Mouse (Mus musculus): Measurements from ENCODE around the gene Msi2.

Msi2 gene

DNA sequence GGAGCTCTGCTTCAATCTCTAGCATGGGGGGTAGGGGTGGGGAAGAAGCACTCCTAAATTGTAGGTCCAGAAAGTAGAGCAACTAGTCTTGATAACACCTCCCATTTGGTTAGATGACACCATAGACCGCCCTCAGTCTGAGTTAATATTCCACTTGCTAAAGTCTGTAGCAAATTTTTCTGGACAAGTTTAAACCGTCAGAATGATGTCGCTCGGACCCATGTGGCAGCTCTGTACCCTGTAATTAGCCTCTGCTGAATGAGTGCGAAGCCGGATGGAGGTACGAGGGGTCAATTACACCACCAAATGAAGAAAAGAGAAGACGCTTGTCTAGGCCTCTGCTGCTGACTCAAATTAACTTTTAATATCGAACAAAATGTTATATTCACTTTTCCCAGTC is 92.3 kb downstream of the Msi2 start:
- TF ChIP-seq CTCF (conservative IDR thresholded peaks at IDR 0.05; ENCODE audit: low read length) (no peak), NANOG (IDR thresholded peaks at IDR 0.05; ENCODE audit: borderline replicate concordance, low read length) (no peak), POU5F1 (IDR thresholded peaks at IDR 0.05; ENCODE audit: borderline replicate concordance, low read length) (no peak)
- no peaks in the 10 kb centered on the region for H3K9me3 ChIP-seq (ENCODE audit: low read length)
- H3K27me3 ChIP-seq (ENCODE audit: insufficient read depth, low read length): no peaks in the 10 kb centered on the region
- peaks cover 97% of the 10 kb centered on the region for H3K4me1 ChIP-seq (replicated peaks; ENCODE audit: low read depth, low read length)
- H3K4me3 ChIP-seq (replicated peaks; ENCODE audit: low read length): peak overlapping the region; percentile 21; the same call in 1 of the 2 replicates
- H3K36me3 ChIP-seq (ENCODE audit: insufficient read depth, low read length): peaks cover 22% of the 10 kb centered on the region

DNA sequence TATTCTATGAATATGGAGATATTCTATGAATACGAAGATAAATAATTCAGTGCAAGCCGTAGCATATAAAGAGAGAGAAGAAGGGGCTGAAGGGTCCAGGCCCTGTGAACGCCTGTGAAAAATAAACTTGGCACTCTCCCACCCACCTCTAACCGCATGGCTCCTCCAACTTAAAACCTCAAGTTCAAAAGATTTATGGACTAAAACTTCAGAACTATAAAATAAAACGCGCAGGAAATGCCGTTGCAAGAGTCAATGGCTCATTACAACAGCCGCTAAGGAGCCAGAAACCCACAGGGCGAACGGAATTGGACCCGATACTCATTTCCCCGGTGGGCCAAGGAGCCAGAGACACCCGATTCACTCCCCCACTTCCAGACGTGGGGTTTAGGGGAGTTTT is 93.2 kb downstream of the Msi2 start:
- TF ChIP-seq CTCF (conservative IDR thresholded peaks at IDR 0.05; ENCODE audit: low read length) (no peak), POU5F1 (IDR thresholded peaks at IDR 0.05; ENCODE audit: borderline replicate concordance, low read length) (no peak), NANOG (IDR thresholded peaks at IDR 0.05; ENCODE audit: borderline replicate concordance, low read length) (no peak)
- H3K4me3 ChIP-seq (replicated peaks; ENCODE audit: low read length): peak overlapping the region; percentile 65
- peaks cover 96% of the 10 kb centered on the region for H3K4me1 ChIP-seq (replicated peaks; ENCODE audit: low read depth, low read length)
- H3K27me3 ChIP-seq (ENCODE audit: insufficient read depth, low read length): no peaks in the 10 kb centered on the region
- no peaks in the 10 kb centered on the region for H3K9me3 ChIP-seq (ENCODE audit: low read length)
- peaks cover 17% of the 10 kb centered on the region; the same call in 1 of the 2 replicates for H3K36me3 ChIP-seq (ENCODE audit: insufficient read depth, low read length)

DNA sequence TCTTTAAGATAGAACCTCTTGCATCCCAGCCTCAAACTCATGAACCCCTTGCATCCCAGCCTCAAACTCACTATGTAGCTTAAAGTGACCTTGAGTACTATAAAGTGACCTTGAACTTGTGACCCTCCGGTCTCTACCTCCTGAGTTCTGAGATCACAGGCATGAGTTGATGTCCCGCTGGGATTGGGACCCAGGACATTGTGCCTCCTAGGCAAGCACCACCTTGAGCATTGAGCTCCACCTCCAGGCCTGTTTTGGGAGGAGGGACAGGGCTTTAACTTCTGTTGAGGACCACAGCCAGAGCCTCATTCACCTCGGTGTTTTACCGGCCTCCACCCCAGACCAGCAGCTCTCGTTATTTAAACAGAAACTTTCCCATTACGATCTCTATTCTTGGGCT is 93.7 kb downstream of the Msi2 start:
- TF ChIP-seq NANOG (IDR thresholded peaks at IDR 0.05; ENCODE audit: borderline replicate concordance, low read length) (no peak), CTCF (conservative IDR thresholded peaks at IDR 0.05; ENCODE audit: low read length) (no peak), POU5F1 (IDR thresholded peaks at IDR 0.05; ENCODE audit: borderline replicate concordance, low read length) (no peak)
- H3K9me3 ChIP-seq (ENCODE audit: low read length): no peaks in the 10 kb centered on the region
- H3K27me3 ChIP-seq (ENCODE audit: insufficient read depth, low read length): no peaks in the 10 kb centered on the region
- H3K4me3 ChIP-seq (replicated peaks; ENCODE audit: low read length): peak overlapping the region; percentile 65
- H3K36me3 ChIP-seq (ENCODE audit: insufficient read depth, low read length): peaks cover 17% of the 10 kb centered on the region; the same call in 1 of the 2 replicates
- H3K4me1 ChIP-seq (replicated peaks; ENCODE audit: low read depth, low read length): peaks cover 96% of the 10 kb centered on the region

DNA sequence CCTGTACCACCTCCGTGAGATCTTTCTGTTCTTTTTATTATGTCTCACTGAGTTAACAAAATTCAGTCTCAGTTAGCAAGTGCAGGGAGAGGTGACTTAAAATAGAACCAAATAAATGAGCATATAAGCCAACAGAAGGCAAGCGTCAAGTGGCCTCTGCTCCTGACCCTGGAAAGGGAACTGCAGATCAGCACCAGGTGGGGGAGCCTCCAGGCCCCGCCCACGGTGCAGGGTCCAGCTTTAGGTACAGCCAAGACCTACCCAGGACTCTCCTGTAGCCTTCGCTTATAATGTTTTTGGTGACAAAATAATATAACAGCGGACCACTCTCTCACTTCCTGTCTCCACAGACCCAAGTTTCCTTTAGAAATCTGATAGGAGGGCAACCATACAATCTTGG is 94.6 kb downstream of the Msi2 start:
- Histone ChIP-seq H3K4me3 (replicated peaks; ENCODE audit: low read length) (0 out of 2 replicates have a peak overlapping the region, but pooled peaks have one; percentile 20), H3K36me3 (ENCODE audit: insufficient read depth, low read length) (peaks cover 17% of the 10 kb centered on the region; the same call in 1 of the 2 replicates), H3K9me3 (ENCODE audit: low read length) (no peaks in the 10 kb centered on the region), H3K27me3 (ENCODE audit: insufficient read depth, low read length) (no peaks in the 10 kb centered on the region), H3K4me1 (replicated peaks; ENCODE audit: low read depth, low read length) (peaks cover 96% of the 10 kb centered on the region)
- no peak for TF ChIP-seq CTCF (conservative IDR thresholded peaks at IDR 0.05; ENCODE audit: low read length)
- TF ChIP-seq POU5F1 (IDR thresholded peaks at IDR 0.05; ENCODE audit: borderline replicate concordance, low read length): no peak
- TF ChIP-seq NANOG (IDR thresholded peaks at IDR 0.05; ENCODE audit: borderline replicate concordance, low read length): no peak

DNA sequence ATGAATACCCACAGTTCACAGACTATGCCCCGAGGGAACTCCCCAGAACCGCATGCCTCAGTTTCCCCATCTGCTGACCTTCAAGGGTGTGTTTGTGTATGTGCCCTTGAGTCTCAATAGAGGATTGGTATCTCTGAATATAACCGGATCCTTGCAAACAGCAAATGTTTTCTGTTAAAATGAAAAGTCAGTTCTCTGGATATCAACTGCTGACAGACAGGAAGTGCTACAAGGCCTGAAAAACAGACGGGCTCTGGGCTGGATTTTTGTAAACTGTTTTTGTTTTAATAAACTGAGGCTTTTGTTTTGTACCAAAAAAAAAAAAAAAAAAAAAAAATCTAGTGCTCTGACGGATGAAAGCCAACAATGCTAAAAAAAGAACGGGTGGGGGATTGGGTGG is 95.8 kb downstream of the Msi2 start:
- peaks cover 95% of the 10 kb centered on the region for H3K4me1 ChIP-seq (replicated peaks; ENCODE audit: low read depth, low read length)
- no peaks in the 10 kb centered on the region for H3K27me3 ChIP-seq (ENCODE audit: insufficient read depth, low read length)
- no peaks in the 10 kb centered on the region for H3K9me3 ChIP-seq (ENCODE audit: low read length)
- no peak overlapping the region for H3K4me3 ChIP-seq (replicated peaks; ENCODE audit: low read length)
- no peak for TF ChIP-seq CTCF (conservative IDR thresholded peaks at IDR 0.05; ENCODE audit: low read length)
- peaks cover 17% of the 10 kb centered on the region; the same call in 1 of the 2 replicates for H3K36me3 ChIP-seq (ENCODE audit: insufficient read depth, low read length)

DNA sequence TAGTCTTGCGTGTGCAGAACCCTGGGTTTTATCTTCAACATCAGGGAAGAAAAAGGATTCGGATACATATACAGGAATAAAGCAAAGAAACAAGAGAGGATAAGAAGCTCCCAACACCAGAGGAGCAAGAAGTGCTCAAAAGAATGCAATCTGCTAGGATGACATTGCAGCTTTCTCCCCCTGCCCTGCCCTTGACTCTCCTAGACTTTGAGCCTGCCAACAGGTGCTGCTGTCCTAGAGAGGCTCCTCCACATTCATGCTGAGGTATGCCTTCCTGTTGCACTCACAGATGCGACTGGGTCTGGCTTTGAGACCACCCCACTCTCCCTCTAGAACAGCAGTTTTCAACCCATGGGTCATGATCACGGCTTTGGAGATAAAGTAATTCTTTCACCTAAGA is 96.5 kb downstream of the Msi2 start:
- H3K4me3 ChIP-seq (replicated peaks; ENCODE audit: low read length): peak overlapping the region; percentile 32; the same call in 1 of the 2 replicates
- TF ChIP-seq CTCF (conservative IDR thresholded peaks at IDR 0.05; ENCODE audit: low read length): no peak
- no peak for TF ChIP-seq NANOG (IDR thresholded peaks at IDR 0.05; ENCODE audit: borderline replicate concordance, low read length)
- no peak for TF ChIP-seq POU5F1 (IDR thresholded peaks at IDR 0.05; ENCODE audit: borderline replicate concordance, low read length)
- H3K4me1 ChIP-seq (replicated peaks; ENCODE audit: low read depth, low read length): peaks cover 95% of the 10 kb centered on the region
- no peaks in the 10 kb centered on the region for H3K9me3 ChIP-seq (ENCODE audit: low read length)
- peaks cover 16% of the 10 kb centered on the region; the same call in 1 of the 2 replicates for H3K36me3 ChIP-seq (ENCODE audit: insufficient read depth, low read length)
- H3K27me3 ChIP-seq (ENCODE audit: insufficient read depth, low read length): no peaks in the 10 kb centered on the region

DNA sequence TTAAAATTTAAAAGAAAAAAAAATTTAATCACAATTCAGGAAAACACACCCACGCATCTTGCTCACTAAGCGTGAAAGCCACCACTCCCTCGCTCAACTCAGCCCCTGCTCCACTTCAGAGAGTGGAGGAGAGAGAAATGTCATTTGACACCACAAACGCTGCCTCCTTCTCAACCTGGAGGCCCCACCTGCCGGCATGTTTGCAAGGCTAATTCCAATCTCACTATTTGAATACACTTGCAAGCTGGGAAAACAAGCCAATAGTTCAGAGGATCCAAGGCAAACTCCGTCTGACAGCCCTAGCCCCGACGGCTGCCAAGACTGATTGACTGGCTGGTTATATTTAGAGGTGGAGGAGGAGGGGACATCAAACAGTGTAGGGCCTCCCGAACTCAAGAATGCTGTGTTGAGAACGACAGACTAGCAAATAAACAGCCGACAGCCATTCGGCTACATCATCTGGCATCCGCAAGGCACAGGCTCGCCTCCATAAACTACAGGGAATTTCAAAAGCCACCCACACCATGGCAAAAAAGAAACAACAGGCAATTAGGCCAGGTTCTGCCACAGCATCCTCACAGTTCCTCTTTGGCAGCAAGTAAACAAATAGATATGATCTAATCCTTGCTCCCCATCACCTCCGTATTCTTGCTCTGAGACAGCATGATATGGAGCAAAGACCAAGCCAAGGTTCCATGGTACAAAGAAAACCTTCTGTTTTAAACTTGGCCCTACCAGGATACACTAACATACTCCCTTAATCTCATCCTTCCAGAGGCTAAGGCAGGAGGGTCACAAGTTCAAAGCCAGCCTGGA is 97.9 kb downstream of the Msi2 start:
- Histone ChIP-seq H3K4me1 (replicated peaks; ENCODE audit: low read depth, low read length) (peaks cover 92% of the 10 kb centered on the region), H3K9me3 (ENCODE audit: low read length) (no peaks in the 10 kb centered on the region), H3K27me3 (ENCODE audit: insufficient read depth, low read length) (no peaks in the 10 kb centered on the region), H3K4me3 (replicated peaks; ENCODE audit: low read length) (peak overlapping the region; percentile 57), H3K36me3 (ENCODE audit: insufficient read depth, low read length) (peaks cover 13% of the 10 kb centered on the region; the same call in 1 of the 2 replicates)
- TF ChIP-seq CTCF (conservative IDR thresholded peaks at IDR 0.05; ENCODE audit: low read length) (no peak), NANOG (IDR thresholded peaks at IDR 0.05; ENCODE audit: borderline replicate concordance, low read length) (no peak), POU5F1 (IDR thresholded peaks at IDR 0.05; ENCODE audit: borderline replicate concordance, low read length) (no peak)

DNA sequence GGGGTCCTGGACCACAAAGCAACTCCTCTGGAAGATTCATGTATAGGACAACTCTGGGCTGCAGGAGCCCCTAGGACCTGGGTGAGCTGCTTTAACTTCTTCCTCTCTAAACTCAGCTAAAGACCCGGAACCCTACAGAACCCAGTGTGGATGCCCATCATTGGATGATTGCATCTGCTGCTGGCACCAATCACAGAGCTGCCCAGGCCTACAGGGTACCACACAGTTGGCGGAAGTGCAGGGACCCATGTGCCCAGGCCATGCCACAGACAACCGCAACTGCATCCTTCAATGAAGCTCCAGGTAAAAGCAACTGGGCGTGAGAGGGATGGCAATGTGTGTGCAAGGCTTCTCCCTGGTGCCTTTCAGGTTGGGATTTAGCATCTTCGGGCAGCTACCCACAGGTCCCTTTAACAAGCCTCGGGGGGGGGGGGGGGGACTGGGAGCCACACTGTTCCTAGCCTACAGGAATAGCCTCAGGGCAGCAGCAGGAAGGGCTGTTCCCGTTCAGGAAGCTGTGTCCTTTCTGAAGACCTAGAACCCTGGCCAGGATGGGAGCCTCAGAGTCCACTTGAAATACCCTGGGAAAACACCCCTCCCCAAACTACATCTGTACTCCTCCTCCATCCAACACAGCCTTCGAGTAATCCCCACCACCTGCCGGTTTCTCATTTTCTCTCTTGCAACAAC is 98.7 kb downstream of the Msi2 start:
- H3K27me3 ChIP-seq (ENCODE audit: insufficient read depth, low read length): no peaks in the 10 kb centered on the region
- no peak for TF ChIP-seq NANOG (IDR thresholded peaks at IDR 0.05; ENCODE audit: borderline replicate concordance, low read length)
- TF ChIP-seq CTCF (conservative IDR thresholded peaks at IDR 0.05; ENCODE audit: low read length): no peak
- no peak for TF ChIP-seq POU5F1 (IDR thresholded peaks at IDR 0.05; ENCODE audit: borderline replicate concordance, low read length)
- H3K4me1 ChIP-seq (replicated peaks; ENCODE audit: low read depth, low read length): peaks cover 92% of the 10 kb centered on the region
- H3K4me3 ChIP-seq (replicated peaks; ENCODE audit: low read length): peak overlapping the region; percentile 57
- peaks cover 13% of the 10 kb centered on the region; the same call in 1 of the 2 replicates for H3K36me3 ChIP-seq (ENCODE audit: insufficient read depth, low read length)
- no peaks in the 10 kb centered on the region for H3K9me3 ChIP-seq (ENCODE audit: low read length)

Data from E14TG2a.4 (cell line).